Mouse (Mus musculus) myocyte (in vitro differentiated cells): ENCODE measurements around the gene Tor3a.

ENCODE experiments used
- E2F4 ChIP-seq: IDR thresholded peaks from one replicate; pipeline ENCODE4 v1.6.1; 2011; ENCODE audit warnings: mild to moderate bottlenecking, control low read depth, moderate library complexity; ENCODE audit not compliant: insufficient read depth
- MAX ChIP-seq: IDR thresholded peaks from one replicate; pipeline ENCODE4 v1.6.1; 2011; ENCODE audit warnings: low read depth, mild to moderate bottlenecking, control low read depth
- POLR2A ChIP-seq: IDR thresholded peaks from one replicate; pipeline ENCODE4 v1.6.1; 2011; ENCODE audit warnings: low read depth, mild to moderate bottlenecking, control low read depth, moderate library complexity; ENCODE audit not compliant: insufficient read length

DNA sequence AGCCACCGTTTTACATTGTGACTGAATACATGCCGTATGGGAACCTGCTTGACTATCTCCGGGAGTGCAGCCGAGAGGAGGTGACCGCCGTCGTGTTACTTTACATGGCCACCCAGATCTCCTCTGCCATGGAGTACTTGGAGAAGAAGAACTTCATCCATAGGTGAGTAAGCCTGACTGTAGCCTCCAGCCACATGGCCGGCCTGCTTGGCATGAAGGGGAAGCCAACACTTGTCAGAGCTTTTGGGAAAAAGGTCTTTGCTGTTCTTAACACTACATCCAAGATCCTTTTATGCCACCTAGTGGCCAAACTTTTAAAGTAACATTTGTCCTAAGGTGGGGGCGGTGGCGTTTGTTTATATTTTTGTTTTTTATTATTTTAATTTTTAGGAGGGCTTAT, 41.1 kb downstream of the Tor3a start:
- no peak for TF ChIP-seq MAX
- no peak for TF ChIP-seq POLR2A
- TF ChIP-seq E2F4: no peak
